Mouse (Mus musculus): Measurements from ENCODE around the gene Mtif3.

DNA sequence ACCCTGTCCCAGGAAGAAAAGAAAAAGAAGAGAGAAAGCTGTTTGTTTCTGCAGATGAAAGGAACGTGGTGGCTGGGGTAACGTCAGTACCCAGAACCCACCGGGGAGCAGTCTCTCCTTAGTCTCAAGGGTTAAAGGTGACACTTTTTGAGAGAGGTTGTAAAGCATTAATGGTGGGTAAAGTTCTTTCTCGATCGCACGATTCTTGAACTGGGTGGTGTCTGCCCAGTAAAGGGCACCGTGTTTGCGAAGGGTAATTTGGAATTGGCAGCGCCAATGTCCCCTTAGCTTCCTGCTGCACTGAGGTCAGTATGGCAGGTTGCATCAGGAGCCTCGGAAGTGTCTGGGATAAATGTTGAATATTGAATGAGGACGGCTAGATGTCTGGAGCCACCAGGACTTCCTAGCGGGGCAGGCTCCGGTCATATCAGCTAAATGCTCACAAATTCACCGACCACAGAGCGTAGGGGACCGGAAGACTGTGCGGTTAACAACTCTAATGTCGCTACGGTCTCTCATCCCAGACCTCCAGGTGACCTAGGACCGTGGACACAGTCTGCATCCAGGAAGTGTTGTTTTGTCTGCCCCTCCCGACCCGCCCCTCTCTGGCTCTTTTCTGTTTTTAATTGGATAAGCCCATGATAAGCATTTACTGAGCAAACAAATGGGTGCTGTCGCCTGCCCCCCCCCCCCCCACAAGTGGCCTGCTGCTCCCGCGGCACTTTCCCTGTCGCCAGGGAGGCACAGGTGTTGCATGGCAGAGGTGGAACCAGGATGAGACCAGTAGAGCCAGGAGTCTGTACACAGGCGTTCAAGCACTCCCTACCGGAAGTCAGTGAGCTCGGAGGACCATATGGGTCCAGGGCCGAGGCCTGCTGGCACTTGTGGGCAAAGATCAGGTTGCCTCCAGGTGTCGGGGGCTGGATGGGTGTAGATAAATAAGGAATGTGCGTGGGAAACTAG lies 25.8 kb downstream of the Mtif3 start:
- TF ChIP-seq KAT2A (conservative IDR thresholded peaks at IDR 0.05; ENCODE audit: low read depth, low read length): no peak
- TF ChIP-seq CTCF (IDR thresholded peaks at IDR 0.05 in 2 of 3, conservative IDR thresholded peaks at IDR 0.05 in 1 of 3; ENCODE audit: control insufficient read depth in 1 of 3, insufficient read depth in 1 of 3, low read depth in 2 of 3, low read length in 3 of 3, poor library complexity in 1 of 3, severe bottlenecking in 1 of 3): no peak
- no peak for TF ChIP-seq RCOR1 (IDR thresholded peaks at IDR 0.05; ENCODE audit: low read depth, low read length)
- TF ChIP-seq ETS1 (IDR thresholded peaks at IDR 0.05; ENCODE audit: low read depth, low read length): no peak
- TF ChIP-seq GATA1 (IDR thresholded peaks at IDR 0.05; ENCODE audit: low read depth, low read length): no peak
- no peak for TF ChIP-seq BHLHE40 (IDR thresholded peaks at IDR 0.05; ENCODE audit: borderline replicate concordance, low read depth, low read length)
- no peak for TF ChIP-seq MYC (IDR thresholded peaks at IDR 0.05; ENCODE audit: low read depth, low read length)
- TF ChIP-seq UBTF (IDR thresholded peaks at IDR 0.05; ENCODE audit: borderline replicate concordance, insufficient read depth, low read depth, low read length): no peak
- TF ChIP-seq GABPA (IDR thresholded peaks at IDR 0.05; ENCODE audit: low read depth, low read length): no peak
- TF ChIP-seq NRF1 (IDR thresholded peaks at IDR 0.05; ENCODE audit: insufficient read depth, low read depth, low read length, poor library complexity, severe bottlenecking): no peak
- no peak for TF ChIP-seq MEF2A (IDR thresholded peaks at IDR 0.05; ENCODE audit: extremely low read depth, insufficient replicate concordance, low read depth, low read length, poor library complexity, severe bottlenecking)

Data from MEL (cell line).